Mouse (Mus musculus) C2C12 (cell line): ENCODE data around the gene Irx1. TPM values are rescaled to one million over a fixed set of nuclear protein-coding genes. Genes with fewer than 3 reads are reported as not detected.

Source experiments
- H3K27me3 ChIP-seq: one replicate; pipeline ENCODE4 v1.6.1; 2011; ENCODE audit not compliant: control insufficient read depth, insufficient read depth, insufficient read length
- H3K36me3 ChIP-seq: one replicate; pipeline ENCODE4 v1.6.1; 2011; ENCODE audit not compliant: control insufficient read depth, insufficient read depth
- H3K4me3 ChIP-seq: one replicate; pipeline ENCODE4 v1.5.1; 2011; ENCODE audit warnings: mild to moderate bottlenecking, control low read depth; ENCODE audit not compliant: poor library complexity, insufficient read depth, severe bottlenecking
- H3K79me2 ChIP-seq: one replicate; pipeline ENCODE4 v1.6.1; 2011; ENCODE audit not compliant: control insufficient read depth, insufficient read depth
- H3K79me3 ChIP-seq: one replicate; pipeline ENCODE4 v1.6.1; 2011; ENCODE audit warnings: low read depth, control low read depth
- H3ac ChIP-seq: one replicate; pipeline ENCODE3; 2011; ENCODE audit warnings: low read depth; ENCODE audit not compliant: control insufficient read depth, insufficient read length
- CEBPB ChIP-seq: IDR thresholded peaks from one replicate; pipeline ENCODE4 v1.6.1; 2011; ENCODE audit warnings: low read depth, mild to moderate bottlenecking, control low read depth, moderate library complexity
- CTCF ChIP-seq: IDR thresholded peaks from one replicate; pipeline ENCODE4 v1.5.1; 2011; ENCODE audit not compliant: control insufficient read depth, insufficient read depth, insufficient read length
- FOSL1 ChIP-seq: IDR thresholded peaks from one replicate; pipeline ENCODE4 v1.8.0; 2011; ENCODE audit warnings: mild to moderate bottlenecking, low read length; ENCODE audit not compliant: poor library complexity, insufficient read depth, severe bottlenecking
- MAX ChIP-seq: IDR thresholded peaks from one replicate; pipeline ENCODE4 v1.6.1; 2011; ENCODE audit warnings: mild to moderate bottlenecking, control low read depth
- MYOD1 ChIP-seq: IDR thresholded peaks from one replicate; pipeline ENCODE4 v1.6.1; 2011; ENCODE audit warnings: low read depth; ENCODE audit not compliant: control insufficient read depth, insufficient read length
- MYOG ChIP-seq: IDR thresholded peaks from one replicate; pipeline ENCODE4 v1.6.1; 2011; ENCODE audit not compliant: control insufficient read depth, insufficient read length; ENCODE audit errors: extremely low read depth
- USF1 ChIP-seq: IDR thresholded peaks from one replicate; pipeline ENCODE4 v1.6.1; 2011; ENCODE audit warnings: low read depth, mild to moderate bottlenecking, control low read depth, moderate library complexity
- polyA plus RNA-seq: library from polyadenylated mRNA; unstranded; fragments of >200 nt; fragmentation: generic; extraction: Trizol; gene quantifications from one replicate; pipeline ENCODE4 v1.2.1, GENCODE M21; 2012; ENCODE audit warnings: missing spikeins

The Irx1 gene
- polyA plus RNA-seq, 1 experiment, result not detected

DNA sequence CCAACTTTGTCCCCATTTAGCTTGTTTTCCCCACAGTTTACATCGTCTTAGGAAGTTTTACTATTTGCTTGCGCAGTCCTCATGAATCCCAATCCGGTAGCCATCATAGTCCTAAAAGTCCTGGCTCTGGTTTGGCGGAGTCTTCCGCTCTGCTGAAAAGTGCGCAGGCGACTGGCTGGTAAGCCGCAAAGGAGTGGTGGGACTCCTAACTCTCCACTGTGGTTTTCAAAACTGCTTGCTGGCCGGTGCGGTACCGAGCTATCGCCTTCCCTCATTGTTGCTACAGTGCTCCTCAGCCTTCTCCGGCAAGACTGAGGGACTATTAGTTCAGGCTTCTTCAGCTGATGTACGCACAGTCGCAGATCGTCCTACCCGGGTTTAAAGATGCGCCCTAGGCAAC is 6.4 kb downstream of the Irx1 start:
- no peak overlapping the region for H3ac ChIP-seq
- no peaks in the 10 kb centered on the region for H3K79me2 ChIP-seq
- no peaks in the 10 kb centered on the region for H3K36me3 ChIP-seq
- H3K79me3 ChIP-seq, result no peaks in the 10 kb centered on the region
- TF ChIP-seq MYOG, result no peak
- TF ChIP-seq MAX, result no peak
- no peak for TF ChIP-seq CEBPB
- no peak for TF ChIP-seq CTCF
- no peak for TF ChIP-seq MYOD1
- no peak for TF ChIP-seq FOSL1
- TF ChIP-seq USF1, result no peak
- no peak overlapping the region for H3K4me3 ChIP-seq
- H3K27me3 ChIP-seq, result no peaks in the 10 kb centered on the region

DNA sequence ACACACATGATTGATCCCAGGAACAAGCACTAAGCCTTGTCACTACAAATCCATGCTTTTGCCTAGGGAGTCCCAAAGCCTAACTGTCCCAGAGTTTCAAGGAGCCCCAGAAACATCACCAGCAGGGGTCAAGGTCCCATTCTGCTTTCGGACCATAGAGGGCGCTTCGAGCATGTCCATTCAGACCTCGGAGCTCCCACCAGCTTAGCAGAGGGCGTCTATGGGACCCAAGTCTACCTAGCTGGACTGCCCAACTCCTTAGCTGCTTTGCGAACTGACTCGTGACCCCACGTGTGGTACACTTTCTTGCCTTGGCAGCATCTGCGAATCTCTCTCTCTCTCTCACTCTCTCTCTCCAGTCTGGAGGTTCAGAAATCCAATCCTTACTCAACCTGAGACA is 7.0 kb downstream of the Irx1 start:
- H3K4me3 ChIP-seq, result no peak overlapping the region
- TF ChIP-seq FOSL1 (no peak), CEBPB (no peak)
- no peaks in the 10 kb centered on the region for H3K79me2 ChIP-seq
- no peaks in the 10 kb centered on the region for H3K79me3 ChIP-seq
- H3K27me3 ChIP-seq, result no peaks in the 10 kb centered on the region
- H3ac ChIP-seq, result no peak overlapping the region
- no peaks in the 10 kb centered on the region for H3K36me3 ChIP-seq

DNA sequence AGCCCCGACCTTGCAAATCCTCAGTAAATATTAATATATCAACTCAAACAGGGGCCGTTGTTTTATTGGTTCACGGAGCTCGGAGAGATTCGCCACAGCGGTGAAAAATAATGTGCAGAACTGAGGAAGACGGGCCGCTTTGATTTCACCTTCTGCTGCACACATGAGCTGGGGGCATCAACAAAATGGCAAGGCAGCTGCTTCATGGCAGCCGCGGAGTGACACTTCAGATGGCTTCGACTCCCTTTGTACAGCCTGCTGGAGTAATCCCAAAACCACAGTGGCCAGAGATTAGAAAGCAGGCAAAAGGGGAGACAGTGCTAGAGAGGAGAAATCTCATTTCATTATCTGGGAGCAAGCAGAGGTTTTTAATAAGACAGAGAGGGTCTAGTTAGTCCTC is 11.6 kb downstream of the Irx1 start:
- Histone ChIP-seq H3K27me3 (no peaks in the 10 kb centered on the region), H3ac (no peak overlapping the region), H3K36me3 (no peaks in the 10 kb centered on the region), H3K4me3 (no peak overlapping the region), H3K79me3 (no peaks in the 10 kb centered on the region), H3K79me2 (no peaks in the 10 kb centered on the region)
- no peak for TF ChIP-seq USF1
- TF ChIP-seq MYOD1, result no peak
- no peak for TF ChIP-seq MYOG
- TF ChIP-seq CTCF, result no peak
- TF ChIP-seq FOSL1, result no peak
- no peak for TF ChIP-seq CEBPB
- TF ChIP-seq MAX, result no peak

DNA sequence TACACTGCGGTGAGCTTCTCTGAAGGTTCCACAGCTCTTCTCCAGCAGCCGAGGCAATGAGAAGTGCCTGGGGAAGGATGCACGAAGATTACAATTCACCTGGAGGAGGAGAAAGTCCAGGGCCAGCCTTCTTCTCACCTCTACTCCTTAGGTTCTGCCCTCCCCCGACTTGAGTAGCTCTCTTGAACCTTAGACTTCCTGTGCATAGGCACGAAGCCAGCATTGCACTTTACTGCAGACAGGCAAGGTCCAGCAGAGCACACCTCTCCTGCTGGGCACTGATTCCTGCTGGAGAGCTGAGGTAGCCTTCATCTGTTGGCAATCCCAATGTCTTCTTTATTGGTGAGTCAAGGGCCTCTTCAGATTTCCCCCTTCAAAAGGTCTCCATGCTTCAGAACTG is 13.7 kb downstream of the Irx1 start:
- no peaks in the 10 kb centered on the region for H3K36me3 ChIP-seq
- H3K79me2 ChIP-seq, result no peaks in the 10 kb centered on the region
- H3K79me3 ChIP-seq, result no peaks in the 10 kb centered on the region
- no peak overlapping the region for H3ac ChIP-seq
- no peak overlapping the region for H3K4me3 ChIP-seq
- TF ChIP-seq MYOG (no peak), CEBPB (no peak), MYOD1 (no peak), MAX (no peak), FOSL1 (no peak), CTCF (no peak), USF1 (no peak)
- H3K27me3 ChIP-seq, result no peaks in the 10 kb centered on the region

DNA sequence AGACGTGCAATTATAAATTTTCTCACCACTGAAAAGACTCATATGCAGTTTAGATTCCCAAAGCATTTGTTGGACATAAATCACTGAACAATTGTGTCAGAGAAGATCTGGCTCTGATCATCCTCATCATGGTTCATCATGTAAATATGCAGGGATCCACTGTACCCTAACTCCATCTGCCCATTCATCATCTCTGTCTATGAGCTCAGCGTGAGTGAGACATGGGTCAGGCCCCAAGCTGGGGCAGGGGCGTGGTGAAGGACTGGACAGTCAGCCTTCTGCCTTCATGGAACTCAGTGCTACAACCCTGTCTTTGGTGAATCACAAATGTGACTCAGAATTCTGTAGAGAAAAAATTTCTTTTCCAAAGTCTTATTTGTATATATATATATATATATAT is 53.2 kb downstream of the Irx1 start:
- H3K79me3 ChIP-seq, result no peaks in the 10 kb centered on the region
- TF ChIP-seq MAX (no peak), MYOG (no peak), FOSL1 (no peak), USF1 (no peak), CTCF (no peak), CEBPB (no peak), MYOD1 (no peak)

More for the DNA sequence above, 53.2 kb downstream of the Irx1 start:
- Histone ChIP-seq H3K36me3 (no peaks in the 10 kb centered on the region), H3ac (no peak overlapping the region), H3K4me3 (no peak overlapping the region), H3K27me3 (no peaks in the 10 kb centered on the region), H3K79me2 (no peaks in the 10 kb centered on the region)
